Mouse (Mus musculus) heart, embryonic 10.5 days (tissue): ENCODE measurements around the gene Pglyrp3. TPM values are rescaled to one million over a fixed set of nuclear protein-coding genes. Genes with fewer than 3 reads are reported as not detected.
"Not testable (repeated sequence)": the region's sequence is repeated elsewhere in the genome, so short reads cannot be mapped to it uniquely, and the experiment has no call there.

Experiments used
- DNase-seq: peaks from one replicate; pipeline ENCODE4 v3.0.0-alpha.2; 2017; ENCODE audit warnings: low spot score
- H3K27ac ChIP-seq: fragments of 300-500 bp; sonication (generic); 2 replicates; pipeline ENCODE4 v1.5.1; 2016; ENCODE audit warnings: mild to moderate bottlenecking
- H3K27me3 ChIP-seq: fragments of 300-500 bp; sonication (generic); 2 replicates; pipeline ENCODE4 v1.6.1; 2016; ENCODE audit warnings: mild to moderate bottlenecking; ENCODE audit not compliant: poor library complexity, insufficient read depth, severe bottlenecking
- H3K36me3 ChIP-seq: fragments of 300-500 bp; sonication (generic); 2 replicates; pipeline ENCODE4 v1.6.1; 2016; ENCODE audit warnings: mild to moderate bottlenecking, moderate library complexity
- H3K4me1 ChIP-seq: fragments of 300-500 bp; sonication (generic); 2 replicates; pipeline ENCODE4 v1.6.1; 2016; ENCODE audit warnings: mild to moderate bottlenecking
- H3K4me3 ChIP-seq: fragments of 300-500 bp; sonication (generic); 2 replicates; pipeline ENCODE4 v1.5.1; 2016; ENCODE audit warnings: mild to moderate bottlenecking, moderate library complexity
- H3K9me3 ChIP-seq: fragments of 300-500 bp; sonication (generic); 2 replicates; pipeline ENCODE4 v1.6.1; 2016; ENCODE audit warnings: mild to moderate bottlenecking, moderate library complexity
- WGBS: fragments of 180-500 bp; shearing (Covaris S2); methylation state at CpG from one replicate; pipeline ENCODE4 v1.1.7; 2016; 5-methylcytosine and 5-hydroxymethylcytosine counted together
- microRNA-seq: library from miRNA; unstranded; fragments of <30 nt; microRNA quantifications from one replicate; pipeline ENCODE4, GENCODE M21; 2017
- polyA plus RNA-seq: library from polyadenylated mRNA; unstranded; fragments of >200 nt; fragmentation: Nextera tagmentation; extraction: Ambion mirVana; gene quantifications from 2 replicates; pipeline ENCODE4 v1.2.1, GENCODE M21; 2016

The Pglyrp3 gene
- 0.20 TPM in 1 of 2 replicates, not detected in the other for polyA plus RNA-seq

DNA sequence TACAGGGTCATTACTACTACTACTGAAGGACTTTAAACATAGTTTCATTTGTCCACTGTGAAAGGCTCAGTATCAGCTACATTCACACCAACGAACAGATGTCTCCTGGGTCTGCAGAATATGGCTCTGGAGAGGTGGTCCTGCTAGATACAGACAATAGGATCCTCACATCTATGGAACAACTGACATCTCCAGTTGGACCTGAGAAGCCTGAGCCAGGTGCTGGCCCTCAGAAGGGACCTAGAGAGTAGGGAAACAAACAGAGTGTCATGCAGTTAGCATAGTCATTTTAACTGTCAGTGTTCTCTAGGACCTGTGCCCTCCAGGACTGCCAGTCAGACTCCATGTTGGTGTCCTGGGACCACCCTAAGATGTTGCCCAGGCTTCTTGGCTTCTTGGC, at the start of gene Pglyrp3:
TSS of gene Pglyrp3 (plus strand) at position 301 of the 400 bp plus-strand sequence.
- 84% methylated on average over 1 of the region's 1 CpGs for WGBS
- DNase-seq = no peak
- H3K4me1 ChIP-seq = no peaks in the 10 kb centered on the region
- H3K27ac ChIP-seq = no peak within 1 kb of the TSS
- no peaks in the 10 kb centered on the region for H3K9me3 ChIP-seq
- no peaks in the 10 kb centered on the region for H3K27me3 ChIP-seq
- H3K4me3 ChIP-seq = no peak within 1 kb of the TSS
- no peaks in the 10 kb centered on the region for H3K36me3 ChIP-seq

DNA sequence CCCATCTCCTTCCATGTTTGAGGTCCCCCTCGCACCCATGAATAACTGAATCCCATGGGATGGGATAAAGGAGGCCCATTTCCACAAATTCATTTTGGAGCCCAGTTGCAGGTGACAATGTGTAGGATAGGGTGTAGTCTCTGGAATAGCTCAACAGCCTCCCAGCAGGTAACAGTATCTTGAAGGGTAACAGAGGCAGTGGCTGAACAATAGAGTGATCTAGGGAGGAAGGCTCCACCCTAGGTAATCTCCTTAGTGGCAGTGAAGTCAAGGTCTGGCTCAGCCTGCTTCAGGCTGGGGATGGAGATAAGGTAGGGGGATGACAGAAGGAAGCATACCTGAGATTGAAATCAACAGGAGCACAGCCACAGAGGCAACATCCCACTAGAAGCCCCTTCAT, 3.4 kb upstream of the Pglyrp3 start:
- 77% methylated on average over 1 of the region's 1 CpGs for WGBS
- H3K36me3 ChIP-seq = no peaks in the 10 kb centered on the region
- no peak overlapping the region for H3K4me3 ChIP-seq
- H3K9me3 ChIP-seq = no peaks in the 10 kb centered on the region
- H3K27me3 ChIP-seq = no peaks in the 10 kb centered on the region
- no peak for DNase-seq
- no peaks in the 10 kb centered on the region for H3K4me1 ChIP-seq
- no peak overlapping the region for H3K27ac ChIP-seq

DNA sequence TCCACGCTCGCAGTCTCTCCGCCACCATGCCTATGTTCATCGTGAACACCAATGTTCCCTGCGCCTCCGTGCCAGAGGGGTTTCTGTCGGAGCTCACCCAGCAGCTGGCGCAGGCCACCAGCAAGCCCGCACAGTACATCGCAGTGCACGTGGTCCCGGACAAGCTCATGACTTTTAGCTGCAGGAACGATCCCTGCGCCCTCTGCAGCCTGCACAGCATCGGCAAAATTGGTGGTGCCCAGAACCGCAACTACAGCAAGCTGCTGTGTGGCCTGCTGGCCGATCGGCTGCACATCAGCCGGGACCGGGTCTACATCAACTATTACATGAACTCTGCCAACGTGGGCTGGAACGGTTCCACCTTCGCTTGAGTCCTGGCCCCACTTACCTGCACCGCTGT, 10.2 kb downstream of the Pglyrp3 start:
- H3K9me3 ChIP-seq, DNase-seq, H3K36me3 ChIP-seq, H3K27me3 ChIP-seq, H3K4me1 ChIP-seq, H3K4me3 ChIP-seq, H3K27ac ChIP-seq: not testable (repeated sequence)
- WGBS = 47% methylated on average over 24 of the region's 24 CpGs

DNA sequence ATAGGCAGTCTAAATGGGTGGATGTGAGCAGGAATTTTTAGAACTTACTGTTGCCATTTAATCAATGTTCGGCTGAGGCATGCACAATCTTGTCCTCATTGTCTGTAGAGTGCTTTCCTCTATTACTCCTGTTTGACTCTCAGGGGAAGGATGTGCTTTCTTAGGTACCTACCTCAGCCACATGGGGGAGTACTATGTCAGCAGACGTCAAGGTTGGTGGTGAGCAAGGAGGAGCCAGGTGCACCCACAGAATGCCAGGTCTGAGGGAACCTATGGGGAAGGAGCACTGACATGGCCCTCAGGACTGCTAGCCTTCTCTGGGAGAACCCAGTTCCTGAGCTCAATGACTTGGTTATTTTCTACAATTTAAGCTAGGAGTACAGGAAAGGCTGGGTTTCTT, 18.8 kb downstream of the Pglyrp3 start:
- H3K36me3 ChIP-seq = no peaks in the 10 kb centered on the region
- H3K4me3 ChIP-seq = no peak overlapping the region
- no peak for DNase-seq
- 49% methylated on average over 2 of the region's 2 CpGs for WGBS
- no peaks in the 10 kb centered on the region for H3K9me3 ChIP-seq
- H3K27me3 ChIP-seq = no peaks in the 10 kb centered on the region
- no peak overlapping the region for H3K27ac ChIP-seq
- no peaks in the 10 kb centered on the region for H3K4me1 ChIP-seq

DNA sequence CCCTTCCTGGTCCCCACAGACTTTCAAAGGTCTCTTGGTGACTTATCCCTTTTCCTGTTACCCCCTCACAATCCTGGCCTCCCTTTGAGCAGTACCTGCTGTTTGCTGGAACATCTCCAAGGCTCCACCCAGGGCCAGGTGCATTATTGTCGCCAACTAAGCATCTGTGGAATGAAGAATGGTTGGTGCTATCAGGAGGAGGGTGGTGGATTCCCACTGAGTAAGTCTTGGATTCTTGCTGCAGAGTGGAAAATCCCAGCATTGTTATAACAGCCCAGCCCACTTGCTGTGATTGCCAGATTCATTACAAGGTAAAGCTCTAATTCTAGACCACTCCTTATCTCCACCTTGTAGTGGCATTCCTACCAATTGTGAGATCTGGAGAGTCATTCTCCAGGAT, 19.5 kb downstream of the Pglyrp3 start:
- H3K4me1 ChIP-seq = no peaks in the 10 kb centered on the region
- 46% methylated on average over 1 of the region's 1 CpGs for WGBS
- no peaks in the 10 kb centered on the region for H3K27me3 ChIP-seq

DNA sequence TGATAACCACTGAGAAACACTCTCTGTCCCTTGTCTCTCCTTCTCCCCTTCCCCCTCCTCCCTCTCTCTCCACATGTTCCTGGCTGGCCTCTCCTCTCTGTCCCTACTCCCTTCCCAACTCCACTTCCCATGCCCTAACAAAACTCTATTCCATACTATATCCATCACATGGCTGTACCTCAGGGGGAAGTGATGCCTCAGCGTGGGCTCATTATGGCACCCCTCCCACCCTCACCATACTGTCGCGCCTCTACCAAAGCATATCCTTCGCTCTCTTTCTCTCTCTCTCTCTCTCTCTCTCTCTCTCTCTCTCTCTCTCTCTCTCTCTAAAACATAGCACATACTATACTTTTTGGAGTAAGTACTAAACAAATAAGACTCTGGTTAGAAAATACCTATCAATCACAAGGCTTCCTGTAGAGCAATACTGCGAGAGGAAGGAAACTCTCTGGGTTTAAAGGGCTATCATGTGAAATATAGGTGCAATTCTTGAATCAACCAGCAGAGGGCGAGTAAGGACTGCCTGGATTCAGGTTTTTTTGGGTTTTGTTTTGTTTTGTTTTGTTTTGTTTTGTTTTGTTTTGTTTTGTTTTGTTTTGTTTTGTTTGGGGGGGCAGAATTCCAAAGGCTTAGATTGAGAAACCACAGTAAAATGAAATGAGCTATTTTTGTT, 36.1 kb downstream of the Pglyrp3 start:
- Histone ChIP-seq H3K4me1 (no peaks in the 10 kb centered on the region), H3K27me3 (no peaks in the 10 kb centered on the region), H3K27ac (no peak overlapping the region), H3K9me3 (no peaks in the 10 kb centered on the region), H3K36me3 (no peaks in the 10 kb centered on the region), H3K4me3 (no peak overlapping the region)
- WGBS = 55% methylated on average over 6 of the region's 6 CpGs
- DNase-seq = no peak

More for the DNA sequence above, 19.5 kb downstream of the Pglyrp3 start:
- H3K9me3 ChIP-seq = no peaks in the 10 kb centered on the region
- no peak overlapping the region for H3K27ac ChIP-seq
- H3K36me3 ChIP-seq = no peaks in the 10 kb centered on the region
- no peak for DNase-seq
- H3K4me3 ChIP-seq = no peak overlapping the region

DNA sequence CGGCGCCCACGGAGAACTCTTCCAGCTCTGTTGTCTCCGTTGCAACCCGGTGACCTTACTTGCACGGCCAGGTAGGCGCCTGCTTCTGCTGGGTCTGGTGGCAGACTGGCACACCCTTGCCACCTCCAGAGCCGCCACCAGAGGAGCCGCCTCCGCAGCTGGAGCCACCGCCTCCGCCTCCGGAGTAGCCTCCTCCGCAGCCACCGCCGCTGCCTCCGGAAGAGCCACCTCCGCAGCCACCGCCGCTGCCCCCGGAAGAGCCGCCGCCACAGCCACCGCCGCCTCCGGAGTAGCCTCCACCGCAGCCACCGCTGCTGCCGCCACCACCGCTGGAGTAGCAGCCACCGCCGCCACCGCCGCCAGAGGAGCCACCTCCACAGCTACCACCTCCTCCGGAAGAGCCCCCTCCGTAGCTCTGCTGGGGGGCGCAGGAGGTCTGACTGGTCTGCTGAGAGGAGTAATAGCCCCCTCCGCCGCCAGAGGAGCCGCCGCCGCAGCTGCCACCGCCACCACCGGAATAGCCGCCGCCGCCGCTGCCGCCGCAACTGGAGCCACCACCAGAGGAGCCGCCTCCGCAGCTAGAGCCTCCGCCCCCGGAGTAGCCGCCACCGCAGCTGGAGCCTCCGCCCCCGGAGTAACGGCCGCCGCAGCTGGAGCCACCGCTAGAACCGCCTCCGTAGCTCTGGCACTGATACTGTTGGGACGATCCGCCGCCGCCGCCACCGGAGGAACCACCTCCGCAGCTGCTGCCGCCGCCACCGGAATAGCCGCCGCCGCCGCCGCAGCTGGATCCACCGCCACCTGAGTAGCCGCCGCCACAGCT, 66.3 kb downstream of the Pglyrp3 start:
- WGBS = under 1% methylated on average over 79 of the region's 82 CpGs

More for the DNA sequence above, 66.3 kb downstream of the Pglyrp3 start:
- Histone ChIP-seq H3K36me3 (no peaks in the 10 kb centered on the region), H3K27me3 (peaks cover 35% of the 10 kb centered on the region), H3K4me3 (peak overlapping the region; percentile 92), H3K9me3 (no peaks in the 10 kb centered on the region), H3K27ac (peak overlapping the region; percentile 82), H3K4me1 (no peaks in the 10 kb centered on the region; the same call in 1 of the 2 replicates)
- DNase-seq = peak; percentile 88

Small RNA genes lying within 50 kb of the gene (microRNA-seq; reads per million reads assigned to microRNA genes)
- gene Gm23697 (not detected), gene Gm25145 (not detected)

Other genes with a start within 250 kb of the Pglyrp3 start
- gene Lor, start 68.6 kb downstream of the Pglyrp3 start, polyA plus RNA-seq = 0.69 and 0.83 TPM in 2 replicates
- gene Prr9, start 109.4 kb downstream of the Pglyrp3 start, polyA plus RNA-seq = not detected in 2 replicates
- gene Lelp1, start 128.2 kb downstream of the Pglyrp3 start, polyA plus RNA-seq = not detected in 2 replicates
- not detected in 2 replicates for gene Sprr2a1, start 201.2 kb downstream of the Pglyrp3 start, polyA plus RNA-seq
- gene Sprr2a2, start 201.3 kb downstream of the Pglyrp3 start, polyA plus RNA-seq = 0.84 and 1.4 TPM in 2 replicates